Mouse (Mus musculus): ENCODE measurements around the gene Pdcd1lg2.

GRCm38 (mm10) chr19:29370112-29370511 lies 40.6 kb upstream of the Pdcd1lg2 start:
- no peak for TF ChIP-seq CHD2 (IDR thresholded peaks at IDR 0.05; ENCODE audit: low read depth, low read length)
- TF ChIP-seq ZC3H11A (IDR thresholded peaks at IDR 0.05; ENCODE audit: borderline replicate concordance, low read depth, low read length), result no peak

Measured in ES-E14 (cell line).